Mouse (Mus musculus) kidney, adult 9 months (tissue): ENCODE measurements at regions not wholly inside any gene's neighbourhood (a gene's known extent, or its start where the extent isn't known, plus 50 kb on each side); places are given as distances from the start of the nearest gene placed in this dataset.
A peak's percentile ranks its signal among the peaks of the same experiment; 100 is the strongest.

ENCODE experiments used
- DNase-seq: peaks from one replicate; pipeline ENCODE4 v3.0.0; 2022

- DNase-seq, result no peak
These were observed 442.5 kb upstream of the Sel1l start for GRCm38 (mm10) chr12:92291490-92291889.

- DNase-seq, result no peak
These were observed 436.6 kb upstream of the Sel1l start for GRCm38 (mm10) chr12:92285511-92285910.

- no peak for DNase-seq
These were observed 431.5 kb upstream of the Sel1l start for GRCm38 (mm10) chr12:92280470-92280869.

GRCm38 (mm10) chr12:92251962-92252361 lies 403.0 kb upstream of the Sel1l start:
- no peak for DNase-seq

- no peak for DNase-seq
These were observed 398.0 kb upstream of the Sel1l start for GRCm38 (mm10) chr12:92246790-92247451.

GRCm38 (mm10) chr12:92239956-92240699 lies 391.2 kb upstream of the Sel1l start:
- no peak for DNase-seq

- DNase-seq, result peak; percentile 22
These were observed 384.9 kb upstream of the Sel1l start for GRCm38 (mm10) chr12:92233650-92234408.

GRCm38 (mm10) chr12:92228585-92228984 lies 379.6 kb upstream of the Sel1l start:
- DNase-seq, result peak; percentile 64

GRCm38 (mm10) chr12:92203351-92203750 lies 354.4 kb upstream of the Sel1l start:
- no peak for DNase-seq

GRCm38 (mm10) chr12:92200602-92201001 lies 351.6 kb upstream of the Sel1l start:
- DNase-seq, result no peak

- DNase-seq, result no peak
These were observed 350.0 kb upstream of the Sel1l start for GRCm38 (mm10) chr12:92198738-92199477.

- DNase-seq, result peak; percentile 3
These were observed 345.2 kb upstream of the Sel1l start for GRCm38 (mm10) chr12:92193934-92194685.

- DNase-seq, result no peak
These were observed 344.4 kb upstream of the Sel1l start for GRCm38 (mm10) chr12:92193199-92193933.

- no peak for DNase-seq
These were observed 340.1 kb upstream of the Sel1l start for GRCm38 (mm10) chr12:92189022-92189421.

GRCm38 (mm10) chr12:92187133-92187482 lies 338.2 kb upstream of the Sel1l start:
- DNase-seq, result no peak

GRCm38 (mm10) chr12:92186448-92187132 lies 337.6 kb upstream of the Sel1l start:
- DNase-seq, result peak; percentile 10

- DNase-seq, result no peak
These were observed 330.3 kb upstream of the Sel1l start for GRCm38 (mm10) chr12:92179292-92179691.

- peak; percentile 34 for DNase-seq
These were observed 307.8 kb upstream of the Sel1l start for GRCm38 (mm10) chr12:92156726-92157125.

- peak; percentile 23 for DNase-seq
These were observed 303.9 kb upstream of the Sel1l start for GRCm38 (mm10) chr12:92152922-92153235.

- DNase-seq, result no peak
These were observed 303.3 kb upstream of the Sel1l start for GRCm38 (mm10) chr12:92152043-92152921.
